Mouse (Mus musculus): ENCODE results near the gene Styx. TPM values are rescaled to one million over a fixed set of nuclear protein-coding genes. Genes with fewer than 3 reads are reported as not detected.
A peak's percentile ranks its signal among the peaks of the same experiment; 100 is the strongest.
"Not testable (repeated sequence)": the region's sequence is repeated elsewhere in the genome, so short reads cannot be mapped to it uniquely, and the experiment has no call there.

Styx gene
- polyA plus RNA-seq, 1 experiment from 2014 or later, result 57.5 TPM

- Histone ChIP-seq H3K27ac (ENCODE audit: low read length) (peak overlapping the region; percentile 58), H3K9me3 (ENCODE audit: control insufficient read depth, low read length) (no peaks in the 10 kb centered on the region), H3K4me1 (replicated peaks; ENCODE audit: control insufficient read depth, insufficient read depth, low read length) (peaks cover 7% of the 10 kb centered on the region), H3K27me3 (ENCODE audit: control insufficient read depth, insufficient read depth, low read depth, low read length) (no peaks in the 10 kb centered on the region), H3K4me2 (ENCODE audit: low read depth, low read length) (peak overlapping the region; percentile 62), H3K9ac (ENCODE audit: low read length) (peak overlapping the region; percentile 88), H3K36me3 (ENCODE audit: control insufficient read depth, insufficient read depth, low read length) (no peaks in the 10 kb centered on the region), H3K4me3 (ENCODE audit: low read length) (peak overlapping the region; percentile 77)
- ATAC-seq (ENCODE audit: low read depth), result peak; percentile 98
- WGBS, result under 1% methylated on average over 56 of the region's 71 CpGs
Observed at GRCm38 (mm10) chr14:45388345-45389181, 37.7 kb downstream of the Styx start.

- no peaks in the 10 kb centered on the region for H3K9me3 ChIP-seq (ENCODE audit: control insufficient read depth, low read length)
- peak overlapping the region; percentile 88 for H3K9ac ChIP-seq (ENCODE audit: low read length)
- peak; percentile 34; the same call in 1 of the 2 replicates for ATAC-seq (ENCODE audit: low read depth)
- 3% methylated on average over 3 of the region's 3 CpGs for WGBS
- no peaks in the 10 kb centered on the region for H3K36me3 ChIP-seq (ENCODE audit: control insufficient read depth, insufficient read depth, low read length)
- H3K27me3 ChIP-seq (ENCODE audit: control insufficient read depth, insufficient read depth, low read depth, low read length), result no peaks in the 10 kb centered on the region
- peaks cover 7% of the 10 kb centered on the region for H3K4me1 ChIP-seq (replicated peaks; ENCODE audit: control insufficient read depth, insufficient read depth, low read length)
- peak overlapping the region; percentile 77 for H3K4me3 ChIP-seq (ENCODE audit: low read length)
- peak overlapping the region; percentile 62 for H3K4me2 ChIP-seq (ENCODE audit: low read depth, low read length)
- peak overlapping the region; percentile 58 for H3K27ac ChIP-seq (ENCODE audit: low read length)
Observed at GRCm38 (mm10) chr14:45389194-45389593, 38.3 kb downstream of the Styx start.

GRCm38 (mm10) chr14:45399836-45400235, 48.9 kb downstream of the Styx start:
- Histone ChIP-seq H3K4me1 (replicated peaks; ENCODE audit: control insufficient read depth, insufficient read depth, low read length) (no peaks in the 10 kb centered on the region), H3K4me3 (ENCODE audit: low read length) (no peak overlapping the region), H3K9me3 (ENCODE audit: control insufficient read depth, low read length) (no peaks in the 10 kb centered on the region), H3K36me3 (ENCODE audit: control insufficient read depth, insufficient read depth, low read length) (no peaks in the 10 kb centered on the region), H3K9ac (ENCODE audit: low read length) (no peak overlapping the region), H3K4me2 (ENCODE audit: low read depth, low read length) (no peak overlapping the region), H3K27ac (ENCODE audit: low read length) (no peak overlapping the region), H3K27me3 (ENCODE audit: control insufficient read depth, insufficient read depth, low read depth, low read length) (no peaks in the 10 kb centered on the region)
- WGBS, result 73% methylated on average over 3 of the region's 3 CpGs
- ATAC-seq (ENCODE audit: low read depth), result no peak

GRCm38 (mm10) chr14:45403651-45404050, 52.8 kb downstream of the Styx start:
- no peak overlapping the region for H3K27ac ChIP-seq (ENCODE audit: low read length)
- H3K9ac ChIP-seq (ENCODE audit: low read length), result no peak overlapping the region
- 72% methylated on average over 7 of the region's 7 CpGs for WGBS
- H3K4me3 ChIP-seq (ENCODE audit: low read length), result no peak overlapping the region
- no peaks in the 10 kb centered on the region for H3K9me3 ChIP-seq (ENCODE audit: control insufficient read depth, low read length)
- no peaks in the 10 kb centered on the region for H3K36me3 ChIP-seq (ENCODE audit: control insufficient read depth, insufficient read depth, low read length)
- H3K4me2 ChIP-seq (ENCODE audit: low read depth, low read length), result no peak overlapping the region
- ATAC-seq (ENCODE audit: low read depth), result no peak
- no peaks in the 10 kb centered on the region for H3K4me1 ChIP-seq (replicated peaks; ENCODE audit: control insufficient read depth, insufficient read depth, low read length)
- no peaks in the 10 kb centered on the region for H3K27me3 ChIP-seq (ENCODE audit: control insufficient read depth, insufficient read depth, low read depth, low read length)

GRCm38 (mm10) chr14:45404813-45405212, 53.9 kb downstream of the Styx start, which contains the start of gene Gnpnat1:
TSS of gene Gnpnat1 (minus strand) at chr14:45404913.
- H3K4me2 ChIP-seq (ENCODE audit: low read depth, low read length); H3K9me3 ChIP-seq (ENCODE audit: control insufficient read depth, low read length); H3K36me3 ChIP-seq (ENCODE audit: control insufficient read depth, insufficient read depth, low read length); H3K9ac ChIP-seq (ENCODE audit: low read length); H3K27me3 ChIP-seq (ENCODE audit: control insufficient read depth, insufficient read depth, low read depth, low read length); ATAC-seq (ENCODE audit: low read depth); H3K4me1 ChIP-seq (replicated peaks; ENCODE audit: control insufficient read depth, insufficient read depth, low read length); H3K27ac ChIP-seq (ENCODE audit: low read length); H3K4me3 ChIP-seq (ENCODE audit: low read length): not testable (repeated sequence)
- 51% methylated on average over 1 of the region's 3 CpGs for WGBS

- H3K9ac ChIP-seq (ENCODE audit: low read length), result no peak overlapping the region
- WGBS, result 79% methylated on average over 4 of the region's 4 CpGs
- H3K36me3 ChIP-seq (ENCODE audit: control insufficient read depth, insufficient read depth, low read length), result no peaks in the 10 kb centered on the region
- H3K9me3 ChIP-seq (ENCODE audit: control insufficient read depth, low read length), result no peaks in the 10 kb centered on the region
- no peak overlapping the region for H3K27ac ChIP-seq (ENCODE audit: low read length)
- no peak overlapping the region for H3K4me2 ChIP-seq (ENCODE audit: low read depth, low read length)
- ATAC-seq (ENCODE audit: low read depth), result no peak
- H3K27me3 ChIP-seq (ENCODE audit: control insufficient read depth, insufficient read depth, low read depth, low read length), result no peaks in the 10 kb centered on the region
- no peak overlapping the region for H3K4me3 ChIP-seq (ENCODE audit: low read length)
- H3K4me1 ChIP-seq (replicated peaks; ENCODE audit: control insufficient read depth, insufficient read depth, low read length), result no peaks in the 10 kb centered on the region
Observed at GRCm38 (mm10) chr14:45416265-45416664, 65.4 kb downstream of the Styx start.

GRCm38 (mm10) chr14:45418553-45418952, 67.7 kb downstream of the Styx start:
- no peak overlapping the region for H3K4me3 ChIP-seq (ENCODE audit: low read length)
- H3K9me3 ChIP-seq (ENCODE audit: control insufficient read depth, low read length), result no peaks in the 10 kb centered on the region
- H3K27me3 ChIP-seq (ENCODE audit: control insufficient read depth, insufficient read depth, low read depth, low read length), result no peaks in the 10 kb centered on the region
- 0 out of 2 replicates have a peak, but pooled peaks have one; percentile 21 for ATAC-seq (ENCODE audit: low read depth)
- H3K4me1 ChIP-seq (replicated peaks; ENCODE audit: control insufficient read depth, insufficient read depth, low read length), result no peaks in the 10 kb centered on the region
- H3K9ac ChIP-seq (ENCODE audit: low read length), result no peak overlapping the region
- H3K4me2 ChIP-seq (ENCODE audit: low read depth, low read length), result no peak overlapping the region
- H3K27ac ChIP-seq (ENCODE audit: low read length), result no peak overlapping the region
- no peaks in the 10 kb centered on the region for H3K36me3 ChIP-seq (ENCODE audit: control insufficient read depth, insufficient read depth, low read length)
- 44% methylated on average over 3 of the region's 3 CpGs for WGBS

- Histone ChIP-seq H3K9me3 (ENCODE audit: control insufficient read depth, low read length) (no peaks in the 10 kb centered on the region), H3K4me3 (ENCODE audit: low read length) (no peak overlapping the region), H3K4me1 (replicated peaks; ENCODE audit: control insufficient read depth, insufficient read depth, low read length) (no peaks in the 10 kb centered on the region), H3K27ac (ENCODE audit: low read length) (no peak overlapping the region), H3K27me3 (ENCODE audit: control insufficient read depth, insufficient read depth, low read depth, low read length) (no peaks in the 10 kb centered on the region), H3K4me2 (ENCODE audit: low read depth, low read length) (no peak overlapping the region), H3K9ac (ENCODE audit: low read length) (no peak overlapping the region), H3K36me3 (ENCODE audit: control insufficient read depth, insufficient read depth, low read length) (no peaks in the 10 kb centered on the region)
- WGBS, result 66% methylated on average over 4 of the region's 4 CpGs
- ATAC-seq (ENCODE audit: low read depth), result no peak
Observed at GRCm38 (mm10) chr14:45419323-45419722, 68.4 kb downstream of the Styx start.

GRCm38 (mm10) chr14:45422371-45422770, 71.5 kb downstream of the Styx start:
- no peak for ATAC-seq (ENCODE audit: low read depth)
- Histone ChIP-seq H3K4me2 (ENCODE audit: low read depth, low read length) (no peak overlapping the region), H3K27me3 (ENCODE audit: control insufficient read depth, insufficient read depth, low read depth, low read length) (no peaks in the 10 kb centered on the region), H3K4me1 (replicated peaks; ENCODE audit: control insufficient read depth, insufficient read depth, low read length) (no peaks in the 10 kb centered on the region), H3K27ac (ENCODE audit: low read length) (no peak overlapping the region), H3K4me3 (ENCODE audit: low read length) (no peak overlapping the region), H3K9me3 (ENCODE audit: control insufficient read depth, low read length) (peaks cover 5% of the 10 kb centered on the region), H3K9ac (ENCODE audit: low read length) (no peak overlapping the region), H3K36me3 (ENCODE audit: control insufficient read depth, insufficient read depth, low read length) (no peaks in the 10 kb centered on the region)
- WGBS, result 56% methylated on average over 4 of the region's 4 CpGs

Data from lung, embryonic 16.5 days (tissue).